Comparison of ENCODE assay signal across 8 mouse cellular contexts in genomic region chr4:120825577-120826326, GRCm38 (mm10). TPM values are rescaled to one million over a fixed set of nuclear protein-coding genes. Genes with fewer than 3 reads are reported as not detected.
DNase-seq lines count a peak whose midpoint lies in the region; ATAC-seq and TF ChIP-seq lines count a peak whose summit lies in the region.

No protein-coding gene starts in this region.

- no peaks in the 10 kb centered on the region for H3K9me3 ChIP-seq in ES-E14 (ENCODE audit: control insufficient read depth, insufficient read depth, low read depth, low read length)
- H3K9me3 ChIP-seq in forebrain, embryonic 15.5 days, result no peaks in the 10 kb centered on the region

- TF ChIP-seq POLR2A in lung, adult 2 months (IDR thresholded peaks at IDR 0.05; ENCODE audit: borderline replicate concordance, extremely low read depth, low read depth, low read length), result peak; percentile 76; the same call in 1 of the 2 replicates
- no peak for TF ChIP-seq POLR2A in thymus, adult 2 months (IDR thresholded peaks at IDR 0.05; ENCODE audit: control insufficient read depth, extremely low read depth, insufficient read depth, low read length, poor library complexity)

- peak overlapping the region; percentile 97 for H3K9ac ChIP-seq in ES-E14 (ENCODE audit: insufficient read depth, low read depth, low read length, poor library complexity, severe bottlenecking)
- peak overlapping the region; percentile 99 for H3K9ac ChIP-seq in forebrain, embryonic 15.5 days (replicated peaks)

- intact Hi-C loops in heart, postnatal 25 days (cut with DNase I), result no loop called here

- DNase-seq in ES-E14 (ENCODE audit: low read depth, low spot score), result peak; percentile 98
- peak; percentile 98 for DNase-seq in cerebellum, adult 11-12 months
- peak; percentile 94 for DNase-seq in heart, postnatal 25 days (ENCODE audit: low spot score)
- DNase-seq in layer of hippocampus, adult 18-20 months (ENCODE audit: low spot score in 2 of 2), result peak; percentile 93 to 98
- DNase-seq in lung, adult 2 months, result peak; percentile 91
- peak; percentile 98 for DNase-seq in thymus, adult 2 months

- no peaks in the 10 kb centered on the region for H3K27me3 ChIP-seq in forebrain, embryonic 15.5 days
- no peaks in the 10 kb centered on the region for H3K27me3 ChIP-seq in thymus, adult 2 months (ENCODE audit: control insufficient read depth, insufficient read depth, low read length)

- peak overlapping the region; percentile 50 for H3K4me2 ChIP-seq in forebrain, embryonic 15.5 days (replicated peaks)

- WGBS in forebrain, embryonic 15.5 days, result under 1% methylated on average over 51 of the region's 55 CpGs
- under 1% methylated on average over 42 of the region's 55 CpGs for WGBS in lung, adult 2 months
- WGBS in thymus, adult 2 months, result under 1% methylated on average over 55 of the region's 55 CpGs

- H3K4me3 ChIP-seq in ES-E14 (ENCODE audit: insufficient read depth in 1 of 2, low read depth in 1 of 2, low read length in 2 of 2, poor library complexity in 1 of 2, severe bottlenecking in 1 of 2), result peak overlapping the region; percentile 82 to 93
- H3K4me3 ChIP-seq in forebrain, embryonic 15.5 days, result peak overlapping the region; percentile 73
- H3K4me3 ChIP-seq in lung, adult 2 months (replicated peaks; ENCODE audit: extremely low read depth, low read depth, low read length), result peak overlapping the region; percentile 71
- H3K4me3 ChIP-seq in thymus, adult 2 months (ENCODE audit: control insufficient read depth, insufficient read depth, low read length), result peak overlapping the region; percentile 94

- H3K4me1 ChIP-seq in ES-E14 (ENCODE audit: control insufficient read depth in 2 of 2, insufficient read depth in 2 of 2, low read length in 2 of 2, poor library complexity in 1 of 2), result peaks cover 2 to 4% of the 10 kb centered on the region in 2 experiments; a peak in 2 of 4 replicates
- H3K4me1 ChIP-seq in forebrain, embryonic 15.5 days, result peaks cover 14% of the 10 kb centered on the region
- peaks cover 3% of the 10 kb centered on the region for H3K4me1 ChIP-seq in lung, adult 2 months (ENCODE audit: control insufficient read depth, insufficient read depth, low read length)
- peaks cover 3% of the 10 kb centered on the region for H3K4me1 ChIP-seq in thymus, adult 2 months (replicated peaks; ENCODE audit: control insufficient read depth, insufficient read depth, low read length)

- H3K36me3 ChIP-seq in ES-E14 (ENCODE audit: control insufficient read depth, insufficient read depth, low read length, poor library complexity, severe bottlenecking), result no peaks in the 10 kb centered on the region
- H3K36me3 ChIP-seq in forebrain, embryonic 15.5 days, result no peaks in the 10 kb centered on the region
- no peaks in the 10 kb centered on the region for H3K36me3 ChIP-seq in thymus, adult 2 months (ENCODE audit: control insufficient read depth, insufficient read depth, low read length)

- TF ChIP-seq CTCF in lung, adult 2 months (IDR thresholded peaks at IDR 0.05; ENCODE audit: insufficient read depth, low read length), result no peak
- no peak for TF ChIP-seq CTCF in thymus, adult 2 months (IDR thresholded peaks at IDR 0.05; ENCODE audit: borderline replicate concordance, control insufficient read depth, extremely low read depth, insufficient read depth, low read length, poor library complexity)

- in situ Hi-C loops in ES-E14 (cut with MboI; ENCODE audit: low sequenced_read_pairs in 2 of 2, unreplicated experiment in 2 of 2), result no loop called here

- ATAC-seq in forebrain, embryonic 15.5 days (replicated peaks), result peak; percentile 98
- ATAC-seq in neutrophil, adult 5-6 weeks (ENCODE audit: extremely low read depth, insufficient number of reproducible peaks, low FRiP score, poor library complexity, severe bottlenecking), result peak; percentile 95

- peak overlapping the region; percentile 98 for H3K27ac ChIP-seq in ES-E14 (ENCODE audit: insufficient read depth, low read depth, low read length, poor library complexity, severe bottlenecking)
- peak overlapping the region; percentile 100 for H3K27ac ChIP-seq in forebrain, embryonic 15.5 days (replicated peaks)
- peak overlapping the region; percentile 87 for H3K27ac ChIP-seq in thymus, adult 2 months (ENCODE audit: control insufficient read depth, insufficient read depth, low read length)

TF ChIP-seq in ES-E14, 5 proteins besides CTCF, POLR2A, EP300 and RAD21:
- TF ChIP-seq ZC3H11A (IDR thresholded peaks at IDR 0.05; ENCODE audit: borderline replicate concordance, low read depth, low read length) (no peak), HCFC1 (IDR thresholded peaks at IDR 0.05; ENCODE audit: borderline replicate concordance, insufficient read depth, low read length) (peak; percentile 48; the same call in 1 of the 2 replicates), CHD2 (IDR thresholded peaks at IDR 0.05; ENCODE audit: low read depth, low read length) (peak; percentile 97), MAFK (IDR thresholded peaks at IDR 0.05; ENCODE audit: insufficient read depth, low read depth, low read length) (no peak), ZNF384 (IDR thresholded peaks at IDR 0.05; ENCODE audit: low read depth, low read length) (no peak)

RNA-seq across cellular contexts. Expression of gene Nfyc, which starts 5.6 kb away (rescaled TPM):
- total RNA-seq in ES-E14 (2012; rRNA removed), result 47.1 and 62.0 TPM in 2 replicates
- 95.4 and 98.5 TPM in 2 replicates for polyA plus RNA-seq in forebrain, embryonic 15.5 days (2015; fragmentation: Nextera tagmentation; extraction: Ambion mirVana)
- total RNA-seq in heart, postnatal 25 days (2021), result 10 to 100 TPM; 58.6 to 62.3 TPM
- 10 to 100 TPM; 44.8 to 46.5 TPM for total RNA-seq in layer of hippocampus, adult 18-20 months (2021)
- 120 and 143 TPM in 2 replicates for polyA plus RNA-seq in lung, adult 2 months (2012; rRNA removed)
- total RNA-seq in neutrophil, adult 5-6 weeks (2017), result 91.5 TPM in 2 replicates
- polyA plus RNA-seq in thymus, adult 2 months (2012; rRNA removed), result 317 and 354 TPM in 2 replicates

RNA-seq across cellular contexts. Expression of gene Rims3, which starts 28.9 kb away (rescaled TPM):
- total RNA-seq in ES-E14 (2012; rRNA removed), result 4.5 and 6.7 TPM in 2 replicates
- 9.3 and 10.7 TPM in 2 replicates for polyA plus RNA-seq in forebrain, embryonic 15.5 days (2015; fragmentation: Nextera tagmentation; extraction: Ambion mirVana)
- total RNA-seq in heart, postnatal 25 days (2021), result under 1 TPM in 1 of 2 experiments, not detected in 1; 0.05 TPM
- total RNA-seq in layer of hippocampus, adult 18-20 months (2021), result 10 to 100 TPM; 32.7 to 33.3 TPM
- 0.94 and 1.4 TPM in 2 replicates for polyA plus RNA-seq in lung, adult 2 months (2012; rRNA removed)
- 0.12 and 0.37 TPM in 2 replicates for total RNA-seq in neutrophil, adult 5-6 weeks (2017)
- 3.7 and 4.1 TPM in 2 replicates for polyA plus RNA-seq in thymus, adult 2 months (2012; rRNA removed)

Comparison
In these comparisons a context has a peak if more than half of its experiments do, and no peak if none do; other contexts are left out.
1. Peak in every context shown above with its lines: DNase-seq, ATAC-seq, H3K4me3 ChIP-seq and H3K27ac ChIP-seq.